Mouse (Mus musculus): ENCODE data around the gene Taok1. TPM values are rescaled to one million over a fixed set of nuclear protein-coding genes. Genes with fewer than 3 reads are reported as not detected.

The Taok1 gene
- total RNA-seq, 2 experiments from 2014 or later: 110 to 114 TPM

- DNase-seq (ENCODE audit: extremely low spot score in 1 of 2, low spot score in 1 of 2): peak; percentile 55 to 63
Observed at GRCm38 (mm10) chr11:77512891-77513810, 94.5 kb downstream of the Taok1 start.

GRCm38 (mm10) chr11:77511336-77511735 lies 96.3 kb downstream of the Taok1 start:
- no peak for DNase-seq (ENCODE audit: extremely low spot score in 1 of 2, low spot score in 1 of 2)

GRCm38 (mm10) chr11:77508068-77509021 lies 99.3 kb downstream of the Taok1 start:
- DNase-seq (ENCODE audit: extremely low spot score in 1 of 2, low spot score in 1 of 2): peak in 1 of 2 experiments; percentile 82

GRCm38 (mm10) chr11:77507426-77507825 lies 100.2 kb downstream of the Taok1 start:
- DNase-seq (ENCODE audit: extremely low spot score in 1 of 2, low spot score in 1 of 2): no peak

GRCm38 (mm10) chr11:77506941-77507340 lies 100.7 kb downstream of the Taok1 start:
- DNase-seq (ENCODE audit: extremely low spot score in 1 of 2, low spot score in 1 of 2): no peak

GRCm38 (mm10) chr11:77506273-77506672 lies 101.3 kb downstream of the Taok1 start:
- no peak for DNase-seq (ENCODE audit: extremely low spot score in 1 of 2, low spot score in 1 of 2)

GRCm38 (mm10) chr11:77505291-77505980 lies 102.2 kb downstream of the Taok1 start:
- DNase-seq (ENCODE audit: extremely low spot score in 1 of 2, low spot score in 1 of 2): no peak

- DNase-seq (ENCODE audit: extremely low spot score in 1 of 2, low spot score in 1 of 2): no peak
Observed at GRCm38 (mm10) chr11:77504377-77504776, 103.2 kb downstream of the Taok1 start.

GRCm38 (mm10) chr11:77503511-77503910 lies 104.1 kb downstream of the Taok1 start:
- DNase-seq (ENCODE audit: extremely low spot score in 1 of 2, low spot score in 1 of 2): no peak

GRCm38 (mm10) chr11:77502481-77502880 lies 105.1 kb downstream of the Taok1 start:
- DNase-seq (ENCODE audit: extremely low spot score in 1 of 2, low spot score in 1 of 2): no peak

- DNase-seq (ENCODE audit: extremely low spot score in 1 of 2, low spot score in 1 of 2): no peak
Observed at GRCm38 (mm10) chr11:77501971-77502370, 105.6 kb downstream of the Taok1 start.

- DNase-seq (ENCODE audit: extremely low spot score in 1 of 2, low spot score in 1 of 2): peak in 1 of 2 experiments; percentile 81
Observed at GRCm38 (mm10) chr11:77501392-77501791, 106.2 kb downstream of the Taok1 start.

- no peak for DNase-seq (ENCODE audit: extremely low spot score in 1 of 2, low spot score in 1 of 2)
Observed at GRCm38 (mm10) chr11:77500361-77501325, 107.0 kb downstream of the Taok1 start.

GRCm38 (mm10) chr11:77499354-77499753 lies 108.3 kb downstream of the Taok1 start:
- DNase-seq (ENCODE audit: extremely low spot score in 1 of 2, low spot score in 1 of 2): no peak

- DNase-seq (ENCODE audit: extremely low spot score in 1 of 2, low spot score in 1 of 2): no peak
Observed at GRCm38 (mm10) chr11:77498261-77499139, 109.1 kb downstream of the Taok1 start.

- no peak for DNase-seq (ENCODE audit: extremely low spot score in 1 of 2, low spot score in 1 of 2)
Observed at GRCm38 (mm10) chr11:77497851-77498250, 109.8 kb downstream of the Taok1 start.

GRCm38 (mm10) chr11:77497341-77497756 lies 110.3 kb downstream of the Taok1 start:
- peak in 1 of 2 experiments; percentile 56 for DNase-seq (ENCODE audit: extremely low spot score in 1 of 2, low spot score in 1 of 2)

GRCm38 (mm10) chr11:77495507-77495906 lies 112.1 kb downstream of the Taok1 start:
- no peak for DNase-seq (ENCODE audit: extremely low spot score in 1 of 2, low spot score in 1 of 2)

Measured in layer of hippocampus, postnatal 25 days (tissue).